Mouse (Mus musculus) spleen, adult 2 months (tissue): ENCODE results near the gene Lrp1. TPM values are rescaled to one million over a fixed set of nuclear protein-coding genes. Genes with fewer than 3 reads are reported as not detected.

ENCODE experiments used
- DNase-seq, 2 experiments: peaks; one replicate each; pipeline versions ENCODE4 v3.0.0 to v3.0.0-alpha.2; 2012 to 2021; ENCODE audit warnings: low spot score in 2 of 2, low read depth in 1 of 2
- H3K27ac ChIP-seq: fragments of 200-500 bp; 2 replicates; pipeline ENCODE4 v1.5.1; 2012; ENCODE audit warnings: low read length, inconsistent platforms; ENCODE audit not compliant: insufficient read depth
- H3K27me3 ChIP-seq: fragments of 200-500 bp; 2 replicates; pipeline ENCODE4 v1.6.1; 2012; ENCODE audit warnings: mild to moderate bottlenecking, moderate library complexity, low read length, inconsistent platforms; ENCODE audit not compliant: control insufficient read depth, insufficient read depth
- H3K36me3 ChIP-seq: fragments of 200-500 bp; 2 replicates; pipeline ENCODE4 v1.6.1; 2012; ENCODE audit warnings: mild to moderate bottlenecking, low read length, inconsistent platforms; ENCODE audit not compliant: control insufficient read depth, insufficient read depth
- H3K4me1 ChIP-seq: fragments of 200-500 bp; 2 replicates; pipeline ENCODE4 v1.6.1; 2011; ENCODE audit warnings: inconsistent platforms; ENCODE audit not compliant: control insufficient read depth, insufficient read depth, insufficient read length
- H3K4me3 ChIP-seq: fragments of 200-500 bp; 2 replicates; pipeline ENCODE4 v1.5.1; 2011; ENCODE audit warnings: mild to moderate bottlenecking, inconsistent platforms; ENCODE audit not compliant: insufficient read depth, insufficient read length; ENCODE audit errors: extremely low read depth
- CTCF ChIP-seq: fragments of 200-500 bp; IDR thresholded peaks from 2 replicates; pipeline ENCODE4 v1.5.1; 2011; ENCODE audit warnings: mild to moderate bottlenecking, inconsistent platforms; ENCODE audit not compliant: insufficient read depth, insufficient read length, insufficient replicate concordance; ENCODE audit errors: extremely low read depth
- POLR2A ChIP-seq: fragments of 200-500 bp; IDR thresholded peaks from 2 replicates; pipeline ENCODE4 v1.6.1; 2011; ENCODE audit warnings: low read depth, low read length, inconsistent platforms
- WGBS: fragments of 180-500 bp; shearing (Covaris S2); methylation state at CpG from one replicate; pipeline ENCODE4 v1.1.7; 2018; 5-methylcytosine and 5-hydroxymethylcytosine counted together
- polyA plus RNA-seq: library from polyadenylated mRNA; depleted of rRNA; stranded (reverse); fragments of >200 nt; gene quantifications from 2 replicates; pipeline ENCODE4 v1.2.3, GENCODE M21; 2012

The Lrp1 gene
- polyA plus RNA-seq, 1 experiment = 98.7 TPM

GRCm38 (mm10) chr10:127512813-127513212 lies 108.1 kb downstream of the Lrp1 start:
- TF ChIP-seq POLR2A (no peak), CTCF (peak; percentile 100)
- Histone ChIP-seq H3K36me3 (peaks cover 6% of the 10 kb centered on the region), H3K27ac (no peak overlapping the region), H3K4me3 (peak overlapping the region; percentile 48), H3K4me1 (peaks cover 20% of the 10 kb centered on the region; the same call in 1 of the 2 replicates), H3K27me3 (peaks cover 16% of the 10 kb centered on the region)
- peak; percentile 79 to 87 for DNase-seq
- WGBS = under 1% methylated on average over 27 of the region's 27 CpGs

- DNase-seq = no peak
- 6% methylated on average over 7 of the region's 7 CpGs for WGBS
- peaks cover 16% of the 10 kb centered on the region for H3K27me3 ChIP-seq
- H3K4me1 ChIP-seq = peaks cover 20% of the 10 kb centered on the region; the same call in 1 of the 2 replicates
- TF ChIP-seq CTCF (no peak), POLR2A (no peak)
- H3K27ac ChIP-seq = no peak overlapping the region
- peaks cover 2% of the 10 kb centered on the region for H3K36me3 ChIP-seq
- peak overlapping the region; percentile 62; the same call in 1 of the 2 replicates for H3K4me3 ChIP-seq
Measured at GRCm38 (mm10) chr10:127512307-127512666, 108.7 kb downstream of the Lrp1 start.

GRCm38 (mm10) chr10:127511634-127512306 lies 109.2 kb downstream of the Lrp1 start:
- DNase-seq = peak in 1 of 2 experiments; percentile 59
- TF ChIP-seq CTCF (no peak), POLR2A (no peak)
- 2% methylated on average over 45 of the region's 46 CpGs for WGBS
- Histone ChIP-seq H3K27ac (no peak overlapping the region), H3K4me3 (peak overlapping the region; percentile 62), H3K27me3 (peaks cover 16% of the 10 kb centered on the region), H3K36me3 (no peaks in the 10 kb centered on the region), H3K4me1 (peaks cover 20% of the 10 kb centered on the region; the same call in 1 of the 2 replicates)

- H3K36me3 ChIP-seq = no peaks in the 10 kb centered on the region
- no peak overlapping the region for H3K27ac ChIP-seq
- DNase-seq = no peak
- peaks cover 16% of the 10 kb centered on the region for H3K27me3 ChIP-seq
- peak overlapping the region; percentile 62; the same call in 1 of the 2 replicates for H3K4me3 ChIP-seq
- 16% methylated on average over 11 of the region's 11 CpGs for WGBS
- TF ChIP-seq CTCF (no peak), POLR2A (no peak)
- peaks cover 20% of the 10 kb centered on the region; the same call in 1 of the 2 replicates for H3K4me1 ChIP-seq
Measured at GRCm38 (mm10) chr10:127510895-127511617, 109.9 kb downstream of the Lrp1 start.

GRCm38 (mm10) chr10:127509837-127510701 lies 110.9 kb downstream of the Lrp1 start:
- H3K27me3 ChIP-seq = peaks cover 13% of the 10 kb centered on the region
- 47% methylated on average over 17 of the region's 17 CpGs for WGBS

More at GRCm38 (mm10) chr10:127509837-127510701, 110.9 kb downstream of the Lrp1 start:
- Histone ChIP-seq H3K27ac (no peak overlapping the region), H3K4me1 (peaks cover 20% of the 10 kb centered on the region; the same call in 1 of the 2 replicates), H3K4me3 (no peak overlapping the region), H3K36me3 (no peaks in the 10 kb centered on the region)
- TF ChIP-seq POLR2A (no peak), CTCF (no peak)
- no peak for DNase-seq
